Mouse (Mus musculus) CH12.LX (cell line): ENCODE data around the gene Fig4. TPM values are rescaled to one million over a fixed set of nuclear protein-coding genes. Genes with fewer than 3 reads are reported as not detected.

ENCODE experiments used
- DNase-seq: peaks from one replicate; pipeline ENCODE4 v3.0.0-alpha.2; 2013; ENCODE audit errors: extremely low read depth
- H3K27ac ChIP-seq: 2 replicates; pipeline ENCODE4 v1.5.1; 2012; ENCODE audit warnings: low read depth, mild to moderate bottlenecking, control low read depth, moderate library complexity; ENCODE audit not compliant: insufficient read depth
- H3K27me3 ChIP-seq: replicated peaks from 2 replicates; pipeline ENCODE3; 2012; ENCODE audit warnings: inconsistent platforms
- H3K36me3 ChIP-seq, 2 experiments: replicated peaks in 1 of 2; 2 replicates each; pipeline versions ENCODE3 to v1.6.1; 2012; ENCODE audit warnings: inconsistent platforms in 1 of 2, low read length in 1 of 2, mild to moderate bottlenecking in 1 of 2, mixed read lengths in 1 of 2, moderate library complexity in 1 of 2; ENCODE audit not compliant: control insufficient read depth in 1 of 2, insufficient read depth in 1 of 2
- H3K4me1 ChIP-seq, 2 experiments: 2 replicates each; pipeline ENCODE4 v1.6.1; 2012; ENCODE audit warnings: inconsistent platforms in 1 of 2, moderate library complexity in 1 of 2; ENCODE audit not compliant: insufficient read depth in 2 of 2, control insufficient read depth in 1 of 2
- H3K4me2 ChIP-seq: 2 replicates; pipeline ENCODE4 v1.6.1; 2012; ENCODE audit warnings: low read depth, mild to moderate bottlenecking, control low read depth; ENCODE audit not compliant: poor library complexity, insufficient read depth, severe bottlenecking
- H3K4me3 ChIP-seq, 3 experiments: fragments of 150-350 bp in 1 of 3; sonication (generic) in 1 of 3; replicated peaks in 1 of 3; 2 replicates each; pipeline versions ENCODE3 to v1.5.1; 2011 to 2012; ENCODE audit warnings: low read depth in 2 of 3, low read length in 2 of 3, mild to moderate bottlenecking in 2 of 3, moderate library complexity in 2 of 3, control low read depth in 1 of 3, improper control_type of control experiment in 1 of 3, inconsistent platforms in 1 of 3, mixed read lengths in 1 of 3; ENCODE audit not compliant: poor library complexity in 1 of 3
- H3K79me2 ChIP-seq: replicated peaks from 2 replicates; pipeline ENCODE4 v1.6.1; 2012; ENCODE audit warnings: mild to moderate bottlenecking, moderate library complexity; ENCODE audit not compliant: control insufficient read depth, poor library complexity, insufficient read depth, severe bottlenecking; ENCODE audit errors: extremely low read depth
- H3K9ac ChIP-seq: 2 replicates; pipeline ENCODE4 v1.6.1; 2012; ENCODE audit warnings: low read depth, mild to moderate bottlenecking, control low read depth, moderate library complexity; ENCODE audit not compliant: insufficient read depth
- H3K9me3 ChIP-seq: replicated peaks from 2 replicates; pipeline ENCODE3; 2012; ENCODE audit warnings: low read length, inconsistent platforms, mixed read lengths
- BHLHE40 ChIP-seq: IDR thresholded peaks from 2 replicates; pipeline ENCODE4 v1.6.1; 2011; ENCODE audit warnings: mild to moderate bottlenecking, low read depth, low read length, improper control_type of control experiment
- CHD2 ChIP-seq: IDR thresholded peaks from 2 replicates; pipeline ENCODE4 v1.6.1; 2011; ENCODE audit warnings: low read length, improper control_type of control experiment
- CTCF ChIP-seq, 2 experiments: IDR thresholded peaks in 1 of 2; conservative IDR thresholded peaks in 1 of 2; 2 replicates each; pipeline ENCODE4 v1.5.1; 2011 to 2012; ENCODE audit warnings: low read depth in 2 of 2, low read length in 2 of 2, improper control_type of control experiment in 1 of 2, inconsistent platforms in 1 of 2, mild to moderate bottlenecking in 1 of 2, moderate library complexity in 1 of 2
- ETS1 ChIP-seq: conservative IDR thresholded peaks from 2 replicates; pipeline ENCODE4 v1.6.1; 2012; ENCODE audit warnings: low read depth, mild to moderate bottlenecking, inconsistent platforms, low read length, improper control_type of control experiment, moderate library complexity
- GABPA ChIP-seq: IDR thresholded peaks from 2 replicates; pipeline ENCODE4 v1.6.1; 2012; ENCODE audit warnings: low read depth, low read length, improper control_type of control experiment, inconsistent platforms; ENCODE audit not compliant: insufficient replicate concordance
- JUN ChIP-seq: IDR thresholded peaks from 2 replicates; pipeline ENCODE4 v1.6.1; 2011; ENCODE audit warnings: low read depth, mild to moderate bottlenecking, low read length, improper control_type of control experiment, moderate library complexity; ENCODE audit not compliant: insufficient read depth
- JUND ChIP-seq: conservative IDR thresholded peaks from 2 replicates; pipeline ENCODE4 v1.6.1; 2011; ENCODE audit warnings: low read depth, low read length, improper control_type of control experiment
- KAT2A ChIP-seq: IDR thresholded peaks from 2 replicates; pipeline ENCODE4 v1.6.1; 2012; ENCODE audit warnings: low read length, improper control_type of control experiment, inconsistent platforms; ENCODE audit not compliant: insufficient replicate concordance
- MAX ChIP-seq: IDR thresholded peaks from 2 replicates; pipeline ENCODE4 v1.6.1; 2011; ENCODE audit warnings: low read length, improper control_type of control experiment
- MXI1 ChIP-seq: IDR thresholded peaks from 2 replicates; pipeline ENCODE4 v1.6.1; 2011; ENCODE audit warnings: mild to moderate bottlenecking, low read depth, low read length, improper control_type of control experiment
- MYC ChIP-seq: IDR thresholded peaks from 2 replicates; pipeline ENCODE4 v1.6.1; 2011; ENCODE audit warnings: low read depth, mild to moderate bottlenecking, improper control_type of control experiment, low read length
- NELFE ChIP-seq: IDR thresholded peaks from 2 replicates; pipeline ENCODE4 v1.6.1; 2011; ENCODE audit warnings: low read depth, low read length, improper control_type of control experiment
- NRF1 ChIP-seq: IDR thresholded peaks from 2 replicates; pipeline ENCODE4 v1.6.1; 2014; ENCODE audit warnings: low read depth, mild to moderate bottlenecking, inconsistent platforms, low read length, improper control_type of control experiment, moderate library complexity
- POLR2A ChIP-seq: IDR thresholded peaks from 2 replicates; pipeline ENCODE4 v1.6.1; 2011; ENCODE audit warnings: low read depth, mild to moderate bottlenecking, improper control_type of control experiment, low read length
- RAD21 ChIP-seq: IDR thresholded peaks from 2 replicates; pipeline ENCODE4 v1.6.1; 2011; ENCODE audit warnings: low read depth, mild to moderate bottlenecking, low read length, improper control_type of control experiment, moderate library complexity
- RCOR1 ChIP-seq: conservative IDR thresholded peaks from 2 replicates; pipeline ENCODE4 v1.6.1; 2012; ENCODE audit warnings: low read depth, mild to moderate bottlenecking, inconsistent platforms, low read length, improper control_type of control experiment
- SMC3 ChIP-seq: IDR thresholded peaks from 2 replicates; pipeline ENCODE4 v1.6.1; 2011; ENCODE audit warnings: low read depth, low read length, improper control_type of control experiment
- TBP ChIP-seq: conservative IDR thresholded peaks from 2 replicates; pipeline ENCODE4 v1.6.1; 2011; ENCODE audit warnings: low read depth, low read length, improper control_type of control experiment
- USF2 ChIP-seq: conservative IDR thresholded peaks from 2 replicates; pipeline ENCODE4 v1.6.1; 2011; ENCODE audit warnings: low read depth, low read length, improper control_type of control experiment
- ZNF384 ChIP-seq: IDR thresholded peaks from 2 replicates; pipeline ENCODE4 v1.6.1; 2012; ENCODE audit warnings: low read depth, low read length, improper control_type of control experiment, inconsistent platforms
- dilution Hi-C: fragments of 300-500 bp; cut with MboI; formaldehyde crosslinking; loops from 2 replicates; pipeline ENCODE4 v1.14.3; 2020; ENCODE audit warnings: low sequenced_read_pairs; ENCODE audit not compliant: extremely low pct_unique_long_range_greater_than_20kb, extremely low pct_ligation_motif_present
- in situ Hi-C: fragments of 300-500 bp; cut with MboI; formaldehyde crosslinking; loops from 3 replicates; pipeline ENCODE4 v1.14.3; 2019; ENCODE audit warnings: low sequenced_read_pairs, low pct_ligation_motif_present, low pct_unique_long_range_greater_than_20kb, mixed read lengths
- polyA plus RNA-seq: library from polyadenylated mRNA; unstranded; fragments of >175 nt; gene quantifications from 2 replicates; pipeline ENCODE4 v1.2.1, GENCODE M21; 2012; ENCODE audit warnings: low read depth; ENCODE audit not compliant: insufficient read length
- total RNA-seq, 2 experiments: library from RNA; depleted of rRNA; stranded (reverse); fragments of 300-350 nt in 1 of 2; fragments of >200 nt in 1 of 2; gene quantifications; 2 replicates each; pipeline ENCODE4 v1.2.3; 2012 to 2014

Gene Fig4
- total and polyA plus RNA-seq, 3 experiments, result 22.6 to 39.6 (median 35.4) TPM

DNA sequence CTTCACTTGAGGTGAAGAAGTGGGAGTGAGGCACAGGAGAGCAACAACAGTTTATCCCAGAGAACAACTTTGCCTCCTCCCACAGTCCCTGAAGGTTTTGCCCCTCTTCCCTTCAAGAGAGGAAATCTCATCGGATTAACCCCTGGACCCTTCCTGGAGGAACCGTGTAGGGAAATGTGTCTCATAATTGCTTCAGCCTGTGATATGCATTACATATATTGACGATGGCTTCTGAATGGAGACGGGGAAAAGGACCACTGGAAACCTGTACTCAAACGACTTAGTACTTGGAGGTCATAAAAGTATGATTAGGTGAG lies 52.4 kb downstream of the Fig4 start:
- H3K4me3 ChIP-seq, result no peak overlapping the region
- H3K27me3 ChIP-seq, result no peaks in the 10 kb centered on the region
- no peaks in the 10 kb centered on the region for H3K79me2 ChIP-seq
- peaks cover 21 to 90% of the 10 kb centered on the region in 2 experiments for H3K36me3 ChIP-seq
- DNase-seq, result no peak
- H3K9me3 ChIP-seq, result peaks cover 3% of the 10 kb centered on the region
- in situ Hi-C loops, result no loop called here
- dilution Hi-C loops, result no loop called here
- no peak overlapping the region for H3K4me2 ChIP-seq
- H3K9ac ChIP-seq, result no peak overlapping the region
- no peak for TF ChIP-seq RCOR1
- no peak for TF ChIP-seq ZNF384
- no peak for TF ChIP-seq POLR2A
- no peak for TF ChIP-seq JUND
- no peak for TF ChIP-seq SMC3
- TF ChIP-seq JUN, result no peak
- no peak for TF ChIP-seq CHD2
- no peak for TF ChIP-seq TBP
- TF ChIP-seq GABPA, result no peak
- no peak for TF ChIP-seq CTCF (conservative IDR thresholded peaks at IDR 0.05 in 1 of 2, IDR thresholded peaks at IDR 0.05 in 1 of 2; ENCODE audit: low read depth in 2 of 2, low read length in 2 of 2)
- no peak for TF ChIP-seq NELFE
- TF ChIP-seq RAD21, result no peak
- no peak for TF ChIP-seq MAX
- no peak for TF ChIP-seq NRF1
- TF ChIP-seq BHLHE40, result no peak
- no peak overlapping the region for H3K27ac ChIP-seq
- H3K4me1 ChIP-seq, result peaks cover 0 to under 1% of the 10 kb centered on the region in 2 experiments; a peak in 2 of 4 replicates

DNA sequence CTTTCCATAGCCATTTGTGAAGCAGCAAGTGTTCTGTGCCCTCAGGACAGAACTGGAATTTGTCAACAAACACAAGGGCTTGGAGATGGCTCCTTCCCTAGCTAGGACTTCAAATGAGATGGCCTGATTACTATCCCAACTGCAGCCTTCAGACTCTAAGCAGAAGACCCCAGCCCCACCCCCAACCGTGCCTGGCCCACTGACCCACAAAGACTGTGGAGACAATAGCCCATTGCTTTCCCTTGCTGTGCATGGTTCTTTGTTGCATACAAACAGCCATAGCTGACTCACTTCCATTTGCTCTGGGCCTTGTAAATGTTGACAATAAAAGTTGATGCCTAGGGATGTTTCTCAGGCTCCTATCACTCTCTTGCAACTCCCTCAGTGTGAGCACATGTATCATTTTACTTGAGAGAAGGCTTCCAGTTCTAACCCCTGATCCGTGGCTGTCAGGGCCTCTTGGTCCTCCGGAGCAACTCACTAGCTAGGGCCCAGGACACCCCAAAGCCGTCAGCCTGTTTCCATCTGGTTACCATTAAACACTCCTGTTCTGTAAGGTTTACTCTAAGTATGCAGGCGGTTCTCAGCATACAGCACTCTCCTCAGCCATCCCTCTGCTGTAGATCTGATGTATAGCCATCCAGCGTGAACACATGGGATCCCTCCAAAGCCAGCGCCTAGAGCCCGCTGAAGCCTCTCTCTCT lies 52.9 kb downstream of the Fig4 start:
- H3K9me3 ChIP-seq, result peaks cover 3% of the 10 kb centered on the region
- H3K4me2 ChIP-seq, result no peak overlapping the region
- in situ Hi-C loops (no loop called here), dilution Hi-C loops (no loop called here)
- H3K9ac ChIP-seq, result no peak overlapping the region
- TF ChIP-seq USF2 (no peak), ETS1 (no peak), MXI1 (no peak), NELFE (no peak), KAT2A (no peak), MYC (no peak)
- no peak overlapping the region for H3K27ac ChIP-seq
- H3K4me1 ChIP-seq, result peaks cover 0 to 6% of the 10 kb centered on the region in 2 experiments; a peak in 2 of 4 replicates
- H3K27me3 ChIP-seq, result no peaks in the 10 kb centered on the region
- DNase-seq, result no peak
- H3K79me2 ChIP-seq, result no peaks in the 10 kb centered on the region
- no peak overlapping the region for H3K4me3 ChIP-seq
- peaks cover 21 to 90% of the 10 kb centered on the region in 2 experiments for H3K36me3 ChIP-seq
